Mouse (Mus musculus) kidney, postnatal 14 days (tissue): ENCODE data around the gene Vmn2r60.
"Not testable (repeated sequence)": the region's sequence is repeated elsewhere in the genome, so short reads cannot be mapped to it uniquely, and the experiment has no call there.

Experiments used
- DNase-seq: peaks from one replicate; pipeline ENCODE4 v3.0.0; 2022; ENCODE audit warnings: mixed read lengths

Vmn2r60 gene

GRCm38 (mm10) chr7:42107470-42107869 is at the start of gene Vmn2r60:
TSS of gene Vmn2r60 (plus strand) at chr7:42107770.
- no peak for DNase-seq

- no peak for DNase-seq
Measured at GRCm38 (mm10) chr7:42058923-42059322, 48.6 kb upstream of the Vmn2r60 start, which contains the start of gene Vmn2r59. TSS of gene Vmn2r59 (minus strand) at chr7:42059023.

- not testable (repeated sequence) for DNase-seq
Measured at GRCm38 (mm10) chr7:42107061-42107460, 509 bp upstream of the Vmn2r60 start.
